Mouse (Mus musculus): Measurements from ENCODE around the gene Tgfbi.

DNA sequence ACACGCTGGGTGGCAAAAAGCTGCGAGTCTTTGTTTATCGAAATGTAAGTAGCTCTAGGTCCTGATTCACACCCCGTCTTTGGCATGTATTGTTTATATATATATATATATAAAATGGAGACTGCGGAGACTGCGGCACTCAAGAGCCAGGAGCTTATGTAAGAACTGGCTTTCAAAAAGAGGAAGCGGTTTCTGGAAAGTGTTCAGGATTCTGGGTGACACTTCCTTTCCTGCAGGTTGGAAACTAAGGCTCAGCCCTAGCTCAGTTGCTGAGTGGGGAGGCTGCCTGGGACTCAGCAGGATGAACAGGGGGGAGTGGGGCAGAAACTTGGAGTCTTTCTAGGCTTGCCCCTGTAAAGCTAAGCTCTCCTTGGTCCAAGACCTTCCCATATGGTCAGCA lies 22.0 kb downstream of the Tgfbi start:
- no peak for TF ChIP-seq TAL1 (conservative IDR thresholded peaks at IDR 0.05; ENCODE audit: low read depth, low read length)
- TF ChIP-seq CTCF (IDR thresholded peaks at IDR 0.05; ENCODE audit: low read depth, low read length) = no peak
- TF ChIP-seq GATA1 (IDR thresholded peaks at IDR 0.05; ENCODE audit: borderline replicate concordance, low read length) = no peak
- TF ChIP-seq GATA2 (IDR thresholded peaks at IDR 0.05; ENCODE audit: borderline replicate concordance, low read depth, low read length) = no peak
- TF ChIP-seq POLR2AphosphoS5 (IDR thresholded peaks at IDR 0.05; ENCODE audit: insufficient replicate concordance, low read depth, low read length) = no peak
